Mouse (Mus musculus): ENCODE results near the gene Mxra8. TPM values are rescaled to one million over a fixed set of nuclear protein-coding genes. Genes with fewer than 3 reads are reported as not detected.

The Mxra8 gene
- total RNA-seq, 2 experiments from 2014 or later, result not detected

GRCm38 (mm10) chr4:155833234-155833633 lies 6.2 kb upstream of the Mxra8 start:
- ATAC-seq (replicated peaks; ENCODE audit: low FRiP score, low TSS enrichment, poor library complexity, severe bottlenecking), result no peak

- peak; percentile 53 for ATAC-seq (replicated peaks; ENCODE audit: low FRiP score, low TSS enrichment, poor library complexity, severe bottlenecking)
These were observed 5.6 kb upstream of the Mxra8 start for GRCm38 (mm10) chr4:155833836-155834235.

GRCm38 (mm10) chr4:155837404-155838010 lies 2.0 kb upstream of the Mxra8 start:
- ATAC-seq (replicated peaks; ENCODE audit: low FRiP score, low TSS enrichment, poor library complexity, severe bottlenecking), result no peak

- ATAC-seq (replicated peaks; ENCODE audit: low FRiP score, low TSS enrichment, poor library complexity, severe bottlenecking), result no peak
These were observed 1.0 kb upstream of the Mxra8 start for GRCm38 (mm10) chr4:155838187-155839153.

GRCm38 (mm10) chr4:155840076-155841002 lies 859 bp downstream of the Mxra8 start:
- no peak for ATAC-seq (replicated peaks; ENCODE audit: low FRiP score, low TSS enrichment, poor library complexity, severe bottlenecking)

- ATAC-seq (replicated peaks; ENCODE audit: low FRiP score, low TSS enrichment, poor library complexity, severe bottlenecking), result peak; percentile 77
These were observed 1.5 kb downstream of the Mxra8 start for GRCm38 (mm10) chr4:155841003-155841454.

GRCm38 (mm10) chr4:155841651-155842270 lies 2.3 kb downstream of the Mxra8 start:
- ATAC-seq (replicated peaks; ENCODE audit: low FRiP score, low TSS enrichment, poor library complexity, severe bottlenecking), result no peak

- no peak for ATAC-seq (replicated peaks; ENCODE audit: low FRiP score, low TSS enrichment, poor library complexity, severe bottlenecking)
These were observed 3.8 kb downstream of the Mxra8 start for GRCm38 (mm10) chr4:155843231-155843630.

- peak; percentile 53 for ATAC-seq (replicated peaks; ENCODE audit: low FRiP score, low TSS enrichment, poor library complexity, severe bottlenecking)
These were observed 7.5 kb downstream of the Mxra8 start, which contains the start of gene Dvl1 for GRCm38 (mm10) chr4:155846871-155847578. Gene Dvl1 (plus strand): TSS chr4:155847402.

- ATAC-seq (replicated peaks; ENCODE audit: low FRiP score, low TSS enrichment, poor library complexity, severe bottlenecking), result peak; percentile 19; the same call in 1 of the 2 replicates
These were observed 8.3 kb downstream of the Mxra8 start for GRCm38 (mm10) chr4:155847591-155848352.

- ATAC-seq (replicated peaks; ENCODE audit: low FRiP score, low TSS enrichment, poor library complexity, severe bottlenecking), result 0 out of 2 replicates have a peak, but pooled peaks have one; percentile 13
These were observed 9.1 kb downstream of the Mxra8 start for GRCm38 (mm10) chr4:155848434-155849095.

GRCm38 (mm10) chr4:155849391-155849790 lies 9.9 kb downstream of the Mxra8 start:
- no peak for ATAC-seq (replicated peaks; ENCODE audit: low FRiP score, low TSS enrichment, poor library complexity, severe bottlenecking)

GRCm38 (mm10) chr4:155849792-155850451 lies 10.4 kb downstream of the Mxra8 start:
- ATAC-seq (replicated peaks; ENCODE audit: low FRiP score, low TSS enrichment, poor library complexity, severe bottlenecking), result no peak

- ATAC-seq (replicated peaks; ENCODE audit: low FRiP score, low TSS enrichment, poor library complexity, severe bottlenecking), result no peak
These were observed 11.9 kb downstream of the Mxra8 start for GRCm38 (mm10) chr4:155851368-155851767.

GRCm38 (mm10) chr4:155851951-155852411 lies 12.5 kb downstream of the Mxra8 start:
- ATAC-seq (replicated peaks; ENCODE audit: low FRiP score, low TSS enrichment, poor library complexity, severe bottlenecking), result no peak

GRCm38 (mm10) chr4:155853421-155853820 lies 13.9 kb downstream of the Mxra8 start:
- ATAC-seq (replicated peaks; ENCODE audit: low FRiP score, low TSS enrichment, poor library complexity, severe bottlenecking), result no peak
